Mouse (Mus musculus): ENCODE results near the gene Gcnt4.

Gcnt4 gene

GRCm38 (mm10) chr13:96990561-96991265, 66.2 kb downstream of the Gcnt4 start:
- no peak for DNase-seq (ENCODE audit: low spot score in 2 of 2)

- DNase-seq (ENCODE audit: low spot score in 2 of 2) = no peak
These were observed 69.0 kb downstream of the Gcnt4 start for GRCm38 (mm10) chr13:96993291-96993989.

- no peak for DNase-seq (ENCODE audit: low spot score in 2 of 2)
These were observed 70.8 kb downstream of the Gcnt4 start for GRCm38 (mm10) chr13:96995243-96995642.

- no peak for DNase-seq (ENCODE audit: low spot score in 2 of 2)
These were observed 72.6 kb downstream of the Gcnt4 start for GRCm38 (mm10) chr13:96997080-96997479.

Data from frontal cortex, postnatal 10 days (tissue).